Mouse (Mus musculus) inflammation-experienced regulatory T-cells, adult 6 months (primary cell): ENCODE data around the gene Sh3pxd2b. TPM values are rescaled to one million over a fixed set of nuclear protein-coding genes. Genes with fewer than 3 reads are reported as not detected.

Experiments
- ATAC-seq: one replicate; pipeline ENCODE4 v1.8.0; 2017
- polyA plus RNA-seq, 3 experiments: library from polyadenylated mRNA; unstranded; fragments of 100-300 nt; shearing (Covaris generic); gene quantifications; one replicate each; pipeline ENCODE4 v1.2.1; 2017

Gene Sh3pxd2b
- polyA plus RNA-seq, 3 experiments from 2014 or later, result not detected

GRCm38 (mm10) chr11:32435410-32436060 is 87.9 kb downstream of the Sh3pxd2b start:
- no peak for ATAC-seq

DNA sequence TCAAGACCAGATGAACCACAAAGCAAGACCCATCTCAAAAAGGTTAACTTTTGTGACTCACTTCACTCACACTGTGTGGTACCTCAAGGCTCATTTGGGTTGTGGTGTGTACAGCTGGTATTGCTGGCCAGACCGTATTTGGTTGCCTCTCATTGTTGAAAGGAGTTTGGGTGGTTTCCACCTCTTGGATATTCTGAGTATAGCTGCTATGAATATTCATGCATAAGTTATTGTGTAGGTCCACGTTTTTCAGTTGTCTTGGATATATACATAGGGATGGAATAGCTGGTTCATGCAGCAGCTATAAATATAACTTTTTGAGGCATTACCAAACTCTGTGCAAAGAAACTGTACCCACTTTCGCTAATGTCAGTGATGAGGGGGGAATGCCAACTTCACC is 95.0 kb downstream of the Sh3pxd2b start:
- ATAC-seq, result no peak

GRCm38 (mm10) chr11:32444266-32444665 is 96.6 kb downstream of the Sh3pxd2b start:
- no peak for ATAC-seq

GRCm38 (mm10) chr11:32445135-32445534 is 97.5 kb downstream of the Sh3pxd2b start:
- no peak for ATAC-seq

DNA sequence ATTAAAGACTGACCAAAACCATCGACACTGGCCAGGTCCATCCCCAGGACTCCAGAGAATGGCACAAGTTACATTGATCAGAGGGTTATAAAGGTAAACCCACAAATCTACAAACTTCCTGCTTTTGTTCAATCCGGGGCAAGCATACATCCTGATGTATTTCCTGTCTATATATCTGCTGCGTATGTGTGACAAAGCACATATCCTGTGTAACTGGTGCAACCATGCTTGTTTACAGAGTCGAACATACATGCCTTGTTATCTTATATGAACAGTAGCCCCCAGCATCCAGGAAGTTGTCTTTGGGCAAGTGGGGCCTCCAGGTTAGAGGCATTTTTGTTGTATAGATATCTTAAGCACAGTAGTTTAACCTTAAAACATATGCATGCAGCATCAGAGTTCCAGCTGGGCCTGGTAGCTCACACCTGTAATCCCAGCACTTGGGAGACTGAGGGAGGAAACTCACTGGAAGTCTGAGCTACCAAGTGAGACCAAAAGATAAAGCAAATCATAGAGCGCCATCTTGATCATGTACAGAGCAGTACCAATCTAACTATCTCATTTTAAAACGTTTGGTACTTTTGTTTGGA is 98.1 kb downstream of the Sh3pxd2b start:
- peak; percentile 96 for ATAC-seq

DNA sequence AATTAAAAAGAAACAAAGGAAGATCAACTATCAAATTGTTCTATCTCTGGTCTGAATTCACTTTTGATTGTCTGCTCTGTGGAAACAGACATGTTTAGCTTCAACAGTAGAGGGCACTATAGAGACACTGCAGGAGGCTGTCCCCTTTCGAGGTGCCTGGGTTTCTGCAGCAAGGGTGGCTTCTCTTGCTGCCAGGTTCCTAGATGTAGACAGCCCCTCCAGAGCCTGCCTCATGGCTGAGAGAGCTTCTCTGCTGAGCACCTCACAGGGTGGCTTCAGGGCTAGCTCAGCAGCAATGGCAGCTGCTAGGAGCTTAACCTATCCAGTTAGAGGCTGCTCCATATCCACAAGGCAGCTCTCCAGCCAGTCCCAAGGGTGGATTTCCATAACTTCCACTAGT is 102.6 kb downstream of the Sh3pxd2b start:
- ATAC-seq, result no peak

DNA sequence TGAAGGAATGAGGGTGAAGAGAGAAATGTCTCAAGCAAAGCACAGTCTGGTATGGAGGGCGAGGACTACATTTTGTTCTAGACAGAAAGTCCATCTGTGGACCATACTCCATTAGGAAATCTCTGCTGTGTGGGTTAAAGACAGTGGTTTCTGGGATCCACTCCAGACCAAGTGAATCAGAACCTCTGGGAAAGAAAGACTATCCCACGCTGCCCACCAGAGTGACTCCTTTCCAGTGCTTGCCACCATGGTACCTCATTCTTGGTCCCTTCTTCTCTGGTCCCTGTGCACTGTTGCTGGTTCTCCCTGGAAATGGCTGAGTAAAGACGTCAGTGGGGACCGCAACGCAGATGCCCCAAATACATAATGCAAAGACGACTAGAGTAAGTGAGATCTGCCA is 103.7 kb downstream of the Sh3pxd2b start:
- ATAC-seq, result no peak

GRCm38 (mm10) chr11:32452745-32453144 is 105.1 kb downstream of the Sh3pxd2b start:
- no peak for ATAC-seq

DNA sequence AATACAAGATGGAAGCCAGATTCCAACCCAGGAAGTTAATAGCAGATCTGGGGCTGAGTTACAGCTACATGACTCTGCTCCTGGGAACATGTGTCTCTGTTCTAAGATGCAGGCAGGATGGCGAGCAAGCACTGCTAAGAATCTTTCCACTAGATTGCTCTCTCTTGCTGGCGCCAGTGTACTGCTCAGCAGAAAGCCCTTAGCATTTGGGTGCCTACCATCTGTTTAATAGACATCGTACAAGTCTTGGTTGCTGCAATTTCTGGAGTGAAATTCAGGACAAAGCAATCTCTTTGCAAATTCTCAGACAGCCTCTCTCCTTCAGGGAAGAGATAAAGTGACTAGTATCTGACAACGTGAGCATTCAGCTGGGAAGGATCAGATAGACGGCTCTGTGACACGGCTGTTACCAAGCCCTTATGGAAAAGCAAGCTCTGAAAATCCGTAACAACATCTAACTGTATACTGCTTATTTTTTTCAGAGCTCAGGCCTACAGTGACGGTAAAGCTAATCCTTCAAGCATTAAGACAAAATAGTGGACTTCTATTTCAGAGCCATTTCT is 105.8 kb downstream of the Sh3pxd2b start:
- ATAC-seq, result no peak

- peak; percentile 24 for ATAC-seq
Observed at GRCm38 (mm10) chr11:32454231-32454799, 106.7 kb downstream of the Sh3pxd2b start.

DNA sequence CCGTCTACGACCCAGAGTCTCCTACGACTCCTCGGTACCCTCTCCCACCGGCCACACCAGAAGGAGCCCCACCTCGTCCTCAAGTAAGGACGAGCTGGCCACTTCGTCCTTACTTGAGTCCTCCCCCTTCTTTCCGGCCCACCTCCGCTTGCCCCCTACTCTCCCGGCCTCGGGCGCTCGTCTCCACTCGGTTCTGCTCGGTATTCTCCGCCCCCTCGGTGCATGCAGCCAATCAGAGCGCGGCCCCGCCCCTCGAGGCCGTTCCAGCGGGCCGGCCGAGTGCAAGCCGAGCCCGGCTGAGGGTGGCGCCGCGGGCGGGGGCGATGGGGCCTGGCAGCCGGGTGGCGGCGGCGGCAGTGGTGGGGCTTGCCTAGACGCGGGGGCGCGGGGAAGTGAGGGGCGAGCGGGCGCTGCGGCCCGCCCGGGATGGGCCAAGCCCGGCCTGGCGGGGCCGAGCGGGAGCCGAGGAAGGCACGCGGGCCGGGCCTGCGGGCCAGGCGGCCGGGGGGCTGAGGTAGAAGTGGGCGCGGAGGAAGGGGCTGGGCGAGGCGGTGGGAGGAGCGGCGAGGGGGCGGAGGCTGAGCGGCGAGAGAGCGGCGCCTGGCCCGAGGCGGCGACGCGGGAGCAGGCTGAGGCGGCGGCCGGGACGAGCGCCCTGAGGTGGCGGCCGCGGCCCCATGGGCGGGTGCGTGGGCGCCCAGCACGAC is 107.3 kb downstream of the Sh3pxd2b start, which contains the start of gene Ubtd2:
Gene Ubtd2, plus strand, starts transcription at position 571 of the 707 bp plus-strand sequence.
- ATAC-seq, result peak; percentile 88

GRCm38 (mm10) chr11:32455507-32456141 is 108.0 kb downstream of the Sh3pxd2b start:
- ATAC-seq, result peak; percentile 17

DNA sequence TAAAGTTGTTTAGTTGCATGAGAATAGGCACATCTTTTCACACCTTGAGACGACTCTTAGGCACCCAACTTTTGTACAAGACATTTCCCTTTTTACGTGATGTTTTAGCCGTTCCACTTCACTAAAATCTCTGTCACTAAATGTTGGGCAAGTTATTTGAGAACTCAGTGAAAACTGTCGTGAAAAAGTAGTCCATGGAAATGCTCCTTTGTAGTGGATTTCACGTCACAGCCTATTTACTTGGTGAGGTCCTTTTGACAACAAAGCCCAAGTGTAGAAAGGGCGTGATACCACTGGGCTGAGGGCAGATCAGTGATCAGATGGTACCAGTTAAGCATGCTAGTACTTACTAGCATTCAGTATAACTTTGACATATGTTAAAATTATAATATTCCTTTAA is 108.7 kb downstream of the Sh3pxd2b start:
- no peak for ATAC-seq

DNA sequence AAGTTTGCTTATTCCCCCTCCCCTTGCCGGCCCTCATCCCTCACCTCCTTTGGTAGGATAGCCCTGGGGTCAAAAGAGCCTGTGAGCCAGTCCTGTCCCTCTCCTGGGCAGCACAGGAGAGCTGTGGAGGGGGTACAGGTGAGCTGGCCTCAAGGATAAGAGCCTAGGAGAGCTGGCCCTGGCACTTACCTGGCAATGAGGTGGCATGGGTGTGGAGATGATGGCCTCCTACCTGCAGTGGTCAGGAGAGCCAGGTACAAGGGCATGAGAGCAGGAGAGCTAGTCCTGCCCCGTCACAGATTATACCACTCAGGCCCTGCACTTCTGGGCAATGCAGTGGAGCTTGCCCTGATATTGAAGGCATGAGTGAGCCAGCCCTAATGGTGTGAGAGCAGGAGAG is 116.7 kb downstream of the Sh3pxd2b start:
- no peak for ATAC-seq

DNA sequence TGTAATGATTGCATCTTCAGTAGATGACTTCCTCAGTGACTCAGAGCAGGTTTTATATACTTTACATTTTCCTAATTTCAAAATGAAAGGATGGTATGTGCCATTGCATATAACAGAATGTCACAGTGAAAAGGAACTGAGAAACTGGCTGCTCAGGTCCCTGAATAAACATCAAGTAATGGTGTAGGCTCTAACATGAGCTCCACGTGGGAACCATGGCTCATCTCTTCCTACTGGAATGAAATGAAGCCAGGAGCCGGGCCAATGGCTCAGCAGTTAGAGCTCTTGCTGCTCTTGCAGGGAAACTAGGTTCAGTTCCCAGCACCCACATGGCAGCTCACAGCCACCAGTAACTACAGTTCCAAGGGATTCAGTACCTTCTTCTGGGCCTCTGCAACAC is 124.3 kb downstream of the Sh3pxd2b start:
- ATAC-seq, result no peak

GRCm38 (mm10) chr11:32474725-32475124 is 127.1 kb downstream of the Sh3pxd2b start:
- peak; percentile 56 for ATAC-seq

- no peak for ATAC-seq
Observed at GRCm38 (mm10) chr11:32475487-32476236, 128.0 kb downstream of the Sh3pxd2b start.
